Mouse (Mus musculus): ENCODE measurements at regions not wholly inside any gene's neighbourhood (a gene's known extent, or its start where the extent isn't known, plus 50 kb on each side); places are given as distances from the start of the nearest gene placed in this dataset.

DNA sequence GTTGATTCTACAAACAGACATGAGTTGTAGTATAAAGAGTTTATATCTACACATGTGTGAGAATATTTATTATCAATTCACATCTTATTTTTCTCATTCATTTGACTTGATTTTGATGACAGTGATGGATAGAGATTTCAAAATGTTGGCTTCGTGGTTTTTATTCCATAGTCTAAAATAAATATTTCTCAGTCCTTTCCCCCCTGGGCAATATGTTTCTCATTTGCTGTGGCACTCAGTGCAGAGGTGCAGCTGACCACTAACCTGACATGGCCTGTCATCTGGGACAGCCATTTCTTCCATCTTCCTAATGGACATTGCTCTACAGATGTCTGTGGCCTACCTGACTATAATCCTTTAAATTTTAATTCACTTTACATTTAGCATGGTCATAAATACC lies 1413.5 kb upstream of the Zeb2 start:
- Histone ChIP-seq H3K27ac (no peak overlapping the region), H3K4me1 (replicated peaks) (peaks cover 1% of the 10 kb centered on the region; the same call in 1 of the 2 replicates), H3K36me3 (no peaks in the 10 kb centered on the region), H3K4me3 (no peak overlapping the region), H3K27me3 (ENCODE audit: insufficient read depth, poor library complexity, severe bottlenecking) (no peaks in the 10 kb centered on the region), H3K9me3 (no peaks in the 10 kb centered on the region)
- 77% methylated on average over 1 of the region's 1 CpGs for WGBS
- no peak for DNase-seq (ENCODE audit: low spot score)

DNA sequence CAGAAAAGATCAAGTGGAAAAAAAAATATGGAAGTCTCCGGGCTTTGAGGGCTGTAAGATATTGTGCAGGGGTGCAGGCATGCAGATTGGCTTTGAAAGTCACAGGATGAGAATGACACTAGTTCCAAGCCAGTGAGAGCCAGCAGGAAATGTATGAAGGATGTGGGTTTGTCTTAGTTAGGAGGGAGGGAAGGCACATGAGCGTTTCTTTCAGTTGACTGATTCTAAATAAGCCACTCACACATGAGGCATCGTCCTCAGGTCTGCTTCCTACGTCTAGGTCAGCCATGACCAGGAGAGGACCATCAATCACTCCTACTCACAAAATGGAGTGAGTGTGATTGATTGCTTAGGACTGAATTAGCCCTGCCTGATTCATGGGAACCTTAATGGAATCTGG lies 1408.0 kb upstream of the Zeb2 start:
- H3K27ac ChIP-seq, result peak overlapping the region; percentile 69
- H3K9me3 ChIP-seq, result no peaks in the 10 kb centered on the region
- H3K27me3 ChIP-seq (ENCODE audit: insufficient read depth, poor library complexity, severe bottlenecking), result no peaks in the 10 kb centered on the region
- 33% methylated on average over 4 of the region's 4 CpGs for WGBS
- H3K4me3 ChIP-seq, result no peak overlapping the region
- H3K36me3 ChIP-seq, result no peaks in the 10 kb centered on the region
- H3K4me1 ChIP-seq (replicated peaks), result peaks cover 16% of the 10 kb centered on the region
- DNase-seq (ENCODE audit: low spot score), result peak; percentile 15

DNA sequence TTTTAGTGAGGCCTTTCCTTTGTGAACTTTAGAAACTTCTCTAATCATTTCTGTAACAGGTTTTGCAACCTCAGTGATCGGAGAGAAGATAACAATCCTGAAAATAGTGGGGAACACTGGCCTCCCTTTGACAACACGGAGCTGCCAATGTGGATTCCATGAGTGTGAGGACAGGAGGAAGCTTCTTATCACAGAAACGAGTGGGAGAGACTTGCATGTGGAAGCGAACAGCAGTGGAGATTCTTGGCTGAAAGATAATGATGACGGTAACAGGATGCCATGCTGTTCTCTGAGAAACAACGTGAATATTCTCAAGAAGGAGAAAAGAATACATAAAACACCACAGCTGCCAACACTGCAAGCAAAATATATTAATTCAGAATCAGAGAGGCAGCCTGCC lies 1407.4 kb upstream of the Zeb2 start:
- DNase-seq (ENCODE audit: low spot score), result no peak
- Histone ChIP-seq H3K4me1 (replicated peaks) (peaks cover 16% of the 10 kb centered on the region), H3K9me3 (no peaks in the 10 kb centered on the region), H3K27ac (peak overlapping the region; percentile 69), H3K27me3 (ENCODE audit: insufficient read depth, poor library complexity, severe bottlenecking) (no peaks in the 10 kb centered on the region), H3K4me3 (no peak overlapping the region), H3K36me3 (no peaks in the 10 kb centered on the region)
- 38% methylated on average over 6 of the region's 6 CpGs for WGBS

DNA sequence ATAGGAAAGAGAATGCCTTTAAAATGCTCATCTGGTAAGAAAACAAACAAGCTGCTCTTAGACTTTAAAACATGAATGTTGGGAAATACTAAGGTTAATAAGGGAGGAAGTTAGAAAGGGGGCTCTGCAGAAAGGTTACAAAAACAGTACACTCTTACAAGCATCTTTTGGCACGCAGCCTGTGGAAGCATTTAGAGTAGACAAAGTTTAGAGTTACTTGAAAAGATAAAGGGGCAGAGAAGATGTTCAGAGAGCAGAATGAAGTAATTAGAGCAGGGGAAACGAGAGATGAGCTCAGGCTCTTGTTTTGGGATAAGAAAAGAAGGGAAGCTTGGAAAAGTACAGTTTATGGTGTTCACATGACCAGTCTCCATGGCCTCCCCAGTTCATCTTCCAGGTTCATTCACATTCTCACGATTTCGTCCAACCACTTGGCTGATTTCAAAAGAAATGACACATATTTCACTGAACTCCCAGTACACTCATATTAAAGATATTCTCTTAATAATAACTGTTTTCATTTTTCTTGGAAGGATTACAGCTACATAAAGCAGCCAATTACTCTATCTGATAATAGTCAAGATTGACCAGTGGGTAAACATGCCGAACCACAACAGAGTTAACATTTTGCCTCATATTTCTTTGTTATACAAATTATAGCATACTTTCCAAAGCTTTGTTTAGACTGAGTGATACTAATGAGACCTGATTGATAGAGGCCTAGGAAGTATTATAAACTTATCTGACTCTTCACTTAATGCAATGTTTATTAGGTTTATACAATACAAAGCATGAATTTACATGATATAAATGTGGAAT lies 1404.2 kb upstream of the Zeb2 start:
- DNase-seq (ENCODE audit: low spot score), result no peak
- Histone ChIP-seq H3K4me1 (replicated peaks) (peaks cover 16% of the 10 kb centered on the region), H3K27me3 (ENCODE audit: insufficient read depth, poor library complexity, severe bottlenecking) (no peaks in the 10 kb centered on the region), H3K27ac (no peak overlapping the region), H3K4me3 (no peak overlapping the region), H3K9me3 (no peaks in the 10 kb centered on the region), H3K36me3 (no peaks in the 10 kb centered on the region)
- 73% methylated on average over 5 of the region's 5 CpGs for WGBS

DNA sequence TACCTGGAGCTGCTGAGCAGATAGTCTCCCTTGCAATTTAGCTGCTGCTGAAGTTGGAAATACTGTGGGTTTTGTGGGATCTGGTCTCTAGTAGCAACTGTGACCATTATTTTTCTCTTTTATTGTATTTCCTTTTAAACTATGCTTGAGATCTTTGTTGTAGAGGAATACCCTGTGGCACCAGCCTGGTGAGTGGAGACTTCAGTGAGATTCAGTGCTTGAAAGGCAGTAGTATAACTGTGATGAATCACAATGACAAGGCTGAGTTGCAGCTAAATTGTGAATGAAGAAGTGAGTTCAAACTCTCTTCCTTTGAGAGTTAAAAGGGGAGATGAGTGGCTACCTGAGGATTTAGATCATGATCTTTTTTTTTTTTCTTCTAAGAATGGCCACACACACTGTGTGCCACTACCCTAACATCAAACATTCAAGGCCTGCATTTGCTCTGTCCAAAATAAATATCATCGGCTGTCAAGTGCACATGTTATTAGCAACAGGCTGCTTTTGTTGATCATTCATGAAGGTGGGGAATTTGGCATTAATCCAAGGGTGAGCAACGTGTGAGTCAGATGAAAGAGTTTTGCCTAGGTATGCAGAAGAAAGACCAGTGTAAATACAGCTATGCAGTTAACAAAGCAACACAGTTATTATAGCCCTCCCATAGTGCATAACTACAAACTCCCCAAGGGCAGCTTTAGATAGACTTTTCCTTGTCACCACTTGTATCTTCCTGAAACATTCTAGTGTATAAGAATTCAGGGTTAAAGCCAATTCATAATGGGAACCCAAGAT lies 1395.2 kb upstream of the Zeb2 start:
- no peaks in the 10 kb centered on the region for H3K9me3 ChIP-seq
- no peaks in the 10 kb centered on the region for H3K36me3 ChIP-seq
- no peak overlapping the region for H3K27ac ChIP-seq
- no peaks in the 10 kb centered on the region for H3K27me3 ChIP-seq (ENCODE audit: insufficient read depth, poor library complexity, severe bottlenecking)
- H3K4me3 ChIP-seq, result no peak overlapping the region
- no peak for DNase-seq (ENCODE audit: low spot score)
- H3K4me1 ChIP-seq (replicated peaks), result no peaks in the 10 kb centered on the region
- 71% methylated on average over 2 of the region's 2 CpGs for WGBS

DNA sequence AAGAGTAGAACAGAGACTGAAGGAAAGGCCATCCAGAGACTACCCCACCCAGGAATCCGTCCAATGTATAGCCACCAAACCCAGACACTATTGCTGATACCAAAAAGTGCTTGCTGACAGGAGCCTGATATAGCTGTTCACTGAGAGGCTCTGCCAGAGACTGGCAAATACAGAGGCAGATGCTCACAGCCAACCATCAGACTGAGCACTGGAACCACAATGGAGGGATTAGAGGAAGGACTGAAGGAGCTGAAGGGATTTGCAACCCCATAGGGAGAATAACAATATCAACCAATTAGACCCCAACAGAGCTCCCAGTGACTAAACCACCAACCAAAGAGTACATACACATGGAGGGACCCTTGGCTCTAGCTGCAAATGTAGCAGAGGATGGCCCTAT lies 1389.8 kb upstream of the Zeb2 start:
- no peaks in the 10 kb centered on the region for H3K4me1 ChIP-seq (replicated peaks)
- 43% methylated on average over 1 of the region's 1 CpGs for WGBS

DNA sequence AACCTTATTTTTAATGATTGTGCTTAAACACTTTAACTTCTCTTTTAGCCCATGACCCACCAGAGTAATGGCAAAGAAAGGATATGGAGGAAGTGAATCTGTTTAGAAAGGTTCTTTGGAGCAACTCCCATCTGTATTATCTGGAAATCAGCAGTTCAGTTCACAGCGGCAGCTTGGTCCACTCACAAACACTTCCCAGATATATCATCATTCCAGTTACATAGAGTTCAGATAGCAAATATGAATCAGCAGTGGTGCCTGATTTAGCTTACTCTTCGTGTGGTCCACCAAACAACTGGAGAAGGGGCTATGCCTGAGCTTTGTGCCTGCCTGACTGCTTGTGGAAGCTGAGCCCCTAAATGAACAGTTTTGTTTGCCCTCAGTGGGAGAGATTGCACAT lies 1385.9 kb upstream of the Zeb2 start:
- H3K4me3 ChIP-seq, result no peak overlapping the region
- WGBS, result 80% methylated on average over 2 of the region's 2 CpGs
- no peak overlapping the region for H3K27ac ChIP-seq
- no peaks in the 10 kb centered on the region for H3K27me3 ChIP-seq (ENCODE audit: insufficient read depth, poor library complexity, severe bottlenecking)
- H3K36me3 ChIP-seq, result no peaks in the 10 kb centered on the region
- no peaks in the 10 kb centered on the region for H3K9me3 ChIP-seq
- no peak for DNase-seq (ENCODE audit: low spot score)
- H3K4me1 ChIP-seq (replicated peaks), result no peaks in the 10 kb centered on the region

More for the DNA sequence above, 1389.8 kb upstream of the Zeb2 start:
- Histone ChIP-seq H3K36me3 (no peaks in the 10 kb centered on the region), H3K27me3 (ENCODE audit: insufficient read depth, poor library complexity, severe bottlenecking) (no peaks in the 10 kb centered on the region), H3K4me3 (no peak overlapping the region), H3K27ac (no peak overlapping the region), H3K9me3 (no peaks in the 10 kb centered on the region)
- no peak for DNase-seq (ENCODE audit: low spot score)

DNA sequence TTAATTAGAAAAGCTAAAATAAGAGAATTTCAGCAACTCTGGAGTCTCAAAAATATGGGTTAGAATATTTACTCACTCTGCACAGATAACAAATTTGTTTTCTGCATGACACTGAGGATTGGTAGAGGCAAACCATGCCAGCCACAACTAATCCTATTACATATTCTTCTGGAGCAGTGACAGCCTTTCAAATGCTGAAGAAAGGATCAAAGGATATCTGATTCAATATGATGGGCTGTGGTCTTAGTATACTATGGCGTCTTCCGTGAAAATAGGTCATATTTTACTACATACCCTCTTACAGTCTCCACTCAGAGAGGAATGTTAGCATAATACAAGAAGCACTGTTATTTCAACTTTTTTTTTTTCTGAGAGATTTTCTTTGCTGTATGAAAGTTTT lies 1375.1 kb upstream of the Zeb2 start:
- no peak for DNase-seq (ENCODE audit: low spot score)
- H3K27ac ChIP-seq, result no peak overlapping the region
- no peak overlapping the region for H3K4me3 ChIP-seq
- no peaks in the 10 kb centered on the region for H3K27me3 ChIP-seq (ENCODE audit: insufficient read depth, poor library complexity, severe bottlenecking)
- H3K4me1 ChIP-seq (replicated peaks), result no peaks in the 10 kb centered on the region
- no peaks in the 10 kb centered on the region for H3K9me3 ChIP-seq
- WGBS, result 61% methylated on average over 2 of the region's 2 CpGs
- no peaks in the 10 kb centered on the region for H3K36me3 ChIP-seq

DNA sequence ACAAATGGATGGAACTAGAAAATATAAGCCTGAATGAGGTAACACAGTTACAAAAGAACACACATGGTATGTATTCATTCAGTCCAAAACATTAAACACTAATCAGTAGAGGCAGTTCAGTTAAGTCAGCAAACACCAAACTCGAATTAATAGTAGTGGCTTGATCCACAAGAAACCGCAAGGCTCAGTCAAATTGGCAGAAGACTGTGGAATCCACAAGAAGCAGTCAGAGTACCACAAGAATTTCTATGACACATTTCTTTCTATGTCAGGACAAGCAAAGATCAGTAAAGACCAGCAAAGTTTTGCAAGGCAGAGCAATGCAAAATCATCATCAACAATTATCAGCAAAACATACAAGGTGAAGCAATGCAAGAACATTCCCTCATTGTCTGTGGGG lies 1373.9 kb upstream of the Zeb2 start:
- DNase-seq (ENCODE audit: low spot score), result no peak
- no peak overlapping the region for H3K27ac ChIP-seq
- H3K27me3 ChIP-seq (ENCODE audit: insufficient read depth, poor library complexity, severe bottlenecking), result no peaks in the 10 kb centered on the region
- WGBS, result 94% methylated on average over 2 of the region's 2 CpGs
- H3K4me3 ChIP-seq, result no peak overlapping the region
- H3K4me1 ChIP-seq (replicated peaks), result no peaks in the 10 kb centered on the region
- H3K9me3 ChIP-seq, result no peaks in the 10 kb centered on the region
- H3K36me3 ChIP-seq, result no peaks in the 10 kb centered on the region

DNA sequence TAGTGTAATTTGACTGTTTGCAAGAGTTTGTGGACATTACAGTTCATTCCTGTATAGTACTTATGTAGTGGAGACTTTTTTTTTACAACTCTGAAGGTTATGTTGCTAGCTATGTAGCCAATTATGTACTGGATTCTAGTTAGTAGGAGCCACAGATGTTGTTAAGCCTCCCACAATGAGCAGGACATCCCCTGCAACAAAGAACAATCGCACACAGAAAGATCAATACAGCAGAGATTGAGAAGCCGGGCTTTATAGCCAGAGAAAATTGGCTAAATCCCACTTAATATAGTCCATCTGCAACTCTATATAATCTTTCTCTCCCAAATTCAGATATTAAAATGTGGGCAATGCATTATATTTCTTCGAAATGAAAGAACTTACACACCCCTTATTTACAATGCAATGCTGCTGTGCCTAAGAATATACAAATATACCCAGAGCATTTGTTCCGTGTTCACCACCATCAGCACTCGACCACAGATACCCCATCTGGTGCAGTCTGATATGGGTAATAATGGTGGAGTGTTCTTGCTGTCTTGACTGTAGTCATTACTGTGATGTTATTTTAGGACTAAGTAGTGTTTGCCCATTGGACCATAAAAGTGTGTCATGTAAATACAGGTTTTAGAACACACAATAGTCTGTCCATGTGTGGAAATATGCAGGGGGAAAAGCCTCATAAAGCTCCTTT lies 1351.9 kb upstream of the Zeb2 start:
- H3K27ac ChIP-seq, result no peak overlapping the region
- no peaks in the 10 kb centered on the region for H3K9me3 ChIP-seq
- H3K36me3 ChIP-seq, result no peaks in the 10 kb centered on the region
- no peak overlapping the region for H3K4me3 ChIP-seq
- H3K4me1 ChIP-seq (replicated peaks), result no peaks in the 10 kb centered on the region
- 87% methylated on average over 5 of the region's 5 CpGs for WGBS
- DNase-seq (ENCODE audit: low spot score), result no peak
- H3K27me3 ChIP-seq (ENCODE audit: insufficient read depth, poor library complexity, severe bottlenecking), result no peaks in the 10 kb centered on the region

DNA sequence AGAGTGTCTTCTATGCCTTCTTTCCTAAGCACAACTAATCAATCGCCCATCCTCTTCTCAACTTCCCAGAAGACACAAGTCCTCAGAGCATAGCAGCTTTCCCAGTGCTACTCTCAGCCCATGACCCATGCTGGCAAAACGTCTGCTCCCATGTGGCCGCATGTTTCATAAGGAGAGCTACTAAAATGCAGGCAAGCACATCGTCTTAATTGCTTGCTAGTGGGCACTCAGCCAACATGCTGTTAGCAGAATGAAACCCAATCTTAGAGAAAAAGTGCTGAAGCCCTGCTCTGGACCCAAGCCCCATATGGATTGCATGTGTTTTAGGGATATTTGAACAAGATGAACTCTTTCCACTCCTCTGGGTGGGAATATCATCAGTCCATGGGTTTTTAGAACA lies 1348.2 kb upstream of the Zeb2 start:
- Histone ChIP-seq H3K9me3 (no peaks in the 10 kb centered on the region), H3K27me3 (ENCODE audit: insufficient read depth, poor library complexity, severe bottlenecking) (no peaks in the 10 kb centered on the region), H3K4me1 (replicated peaks) (no peaks in the 10 kb centered on the region), H3K36me3 (no peaks in the 10 kb centered on the region), H3K4me3 (no peak overlapping the region), H3K27ac (no peak overlapping the region)
- DNase-seq (ENCODE audit: low spot score), result no peak
- WGBS, result 70% methylated on average over 4 of the region's 4 CpGs

DNA sequence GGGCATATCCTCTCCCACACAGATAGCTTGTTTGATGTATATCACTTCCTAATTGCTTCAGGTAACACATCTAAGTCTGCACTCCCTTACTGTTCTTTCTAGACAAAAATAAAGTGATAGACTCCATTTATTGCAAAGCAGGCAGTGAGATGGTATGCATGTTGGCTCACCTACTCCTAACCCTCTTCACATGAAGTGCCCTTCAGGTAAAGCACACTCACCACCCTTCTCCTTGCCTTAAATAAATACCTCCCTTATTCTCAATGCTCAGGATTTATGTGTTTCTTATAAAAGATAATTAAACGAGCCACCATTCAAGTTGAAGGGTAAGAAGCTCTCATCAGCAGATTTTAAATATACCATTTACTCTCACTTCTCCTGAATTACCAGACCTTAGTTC lies 1347.7 kb upstream of the Zeb2 start:
- no peaks in the 10 kb centered on the region for H3K4me1 ChIP-seq (replicated peaks)
- no peak overlapping the region for H3K4me3 ChIP-seq
- DNase-seq (ENCODE audit: low spot score), result no peak
- H3K27me3 ChIP-seq (ENCODE audit: insufficient read depth, poor library complexity, severe bottlenecking), result no peaks in the 10 kb centered on the region
- H3K9me3 ChIP-seq, result no peaks in the 10 kb centered on the region
- no peaks in the 10 kb centered on the region for H3K36me3 ChIP-seq
- 75% methylated on average over 1 of the region's 1 CpGs for WGBS
- H3K27ac ChIP-seq, result no peak overlapping the region

DNA sequence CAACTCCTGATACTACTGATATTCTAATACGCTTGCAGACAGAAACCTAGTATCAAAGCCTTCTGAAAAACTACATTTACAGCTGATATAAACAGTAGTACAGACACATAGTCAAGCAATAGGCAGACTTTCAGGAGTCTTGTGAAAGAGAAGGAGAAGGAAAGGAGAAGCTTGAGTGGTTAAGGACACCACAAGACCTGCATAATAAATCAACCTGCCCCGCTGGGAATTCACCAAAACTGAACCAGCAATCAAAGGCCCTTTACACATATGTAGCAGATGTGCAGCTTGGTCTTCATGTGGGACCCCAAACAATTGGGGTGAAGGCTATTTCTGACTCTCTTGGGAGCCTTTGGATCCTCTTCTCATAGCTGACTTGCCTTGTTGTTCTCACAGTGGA lies 1345.5 kb upstream of the Zeb2 start:
- no peak for DNase-seq (ENCODE audit: low spot score)
- Histone ChIP-seq H3K9me3 (no peaks in the 10 kb centered on the region), H3K36me3 (no peaks in the 10 kb centered on the region), H3K27ac (no peak overlapping the region), H3K27me3 (ENCODE audit: insufficient read depth, poor library complexity, severe bottlenecking) (no peaks in the 10 kb centered on the region), H3K4me1 (replicated peaks) (no peaks in the 10 kb centered on the region), H3K4me3 (no peak overlapping the region)
- 82% methylated on average over 2 of the region's 2 CpGs for WGBS

All from hindbrain, embryonic 10.5 days (tissue).